Mouse (Mus musculus): ENCODE results near the gene 4930572O03Rik. TPM values are rescaled to one million over a fixed set of nuclear protein-coding genes. Genes with fewer than 3 reads are reported as not detected.
"Not testable (repeated sequence)": the region's sequence is repeated elsewhere in the genome, so short reads cannot be mapped to it uniquely, and the experiment has no call there.

4930572O03Rik gene
- polyA plus RNA-seq, 1 experiment from 2014 or later = not detected

DNA sequence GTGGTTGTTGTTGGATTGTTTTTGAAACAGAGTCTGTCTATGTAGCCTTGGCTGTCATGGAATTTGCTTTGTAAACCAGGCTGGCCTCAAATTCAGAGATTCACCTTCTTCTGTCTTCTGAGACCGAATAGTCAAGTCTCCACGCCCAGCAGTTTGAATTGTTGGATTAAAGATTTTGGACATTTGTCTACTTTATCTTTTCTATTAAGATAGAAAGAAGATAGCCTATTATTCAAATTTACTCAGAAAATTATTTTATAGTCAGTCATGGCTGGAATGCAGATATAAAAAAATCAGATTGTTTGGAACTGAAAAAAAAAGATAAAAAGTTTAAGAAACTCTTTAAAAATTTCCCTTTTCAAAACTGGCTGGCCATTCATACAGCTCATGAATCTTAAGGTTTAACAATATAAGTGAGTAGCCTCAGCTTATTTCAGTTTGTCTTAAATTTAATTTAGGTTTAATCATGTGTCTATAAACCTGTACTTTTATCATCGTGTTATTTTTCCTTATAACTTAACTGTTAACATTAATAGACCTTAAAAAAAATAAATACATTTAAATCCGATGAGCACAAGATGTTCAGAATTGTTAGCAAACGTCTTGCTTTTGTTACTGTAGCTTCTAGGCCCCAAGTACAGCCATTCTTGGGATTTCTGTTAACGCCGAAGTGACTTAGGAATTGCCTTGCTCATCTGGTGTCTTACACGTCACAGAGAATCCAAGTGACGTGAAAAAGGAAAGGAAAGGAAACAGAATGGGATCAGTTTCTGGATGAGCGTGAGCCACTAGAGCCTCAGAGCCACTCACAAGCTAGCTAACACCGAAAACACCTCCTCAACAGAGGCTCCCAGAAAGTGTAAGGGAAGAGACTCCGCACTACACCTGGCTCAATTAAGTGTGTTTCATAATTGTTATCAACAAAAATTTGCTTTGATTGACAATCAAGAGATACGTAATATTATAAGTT is 23.4 kb upstream of the 4930572O03Rik start:
- H3K27ac ChIP-seq (ENCODE audit: low read depth, low read length); H3K4me1 ChIP-seq (ENCODE audit: control insufficient read depth, insufficient read depth, low read depth, low read length); ATAC-seq; H3K9me3 ChIP-seq (ENCODE audit: control insufficient read depth, low read length); H3K4me2 ChIP-seq (ENCODE audit: low read length); H3K36me3 ChIP-seq (ENCODE audit: control insufficient read depth, insufficient read depth, low read length); H3K9ac ChIP-seq (ENCODE audit: low read depth, low read length); H3K27me3 ChIP-seq (replicated peaks; ENCODE audit: control insufficient read depth, insufficient read depth, low read length); H3K4me3 ChIP-seq (ENCODE audit: low read length): not testable (repeated sequence)
- WGBS = 73% methylated on average over 13 of the region's 13 CpGs

DNA sequence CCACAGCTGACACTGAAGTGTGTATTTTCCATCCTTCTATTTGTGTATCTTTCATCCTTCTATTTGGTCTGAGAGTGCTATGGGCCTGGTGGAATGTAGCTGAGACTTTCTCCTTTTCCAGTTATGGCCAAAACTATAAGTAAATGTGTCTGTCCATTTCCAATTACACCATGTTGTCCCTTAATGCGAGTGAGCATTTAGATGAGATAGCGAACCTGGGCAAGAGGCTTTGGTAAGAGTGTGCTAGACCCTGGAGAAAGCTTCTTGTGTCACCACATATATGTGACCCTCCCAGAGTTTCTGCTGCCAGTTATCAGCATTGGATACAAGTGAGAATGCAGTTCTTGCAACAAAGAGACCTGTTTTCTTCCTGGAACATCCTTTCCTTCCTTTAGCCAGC is 22.0 kb upstream of the 4930572O03Rik start:
- not testable (repeated sequence) for H3K36me3 ChIP-seq (ENCODE audit: control insufficient read depth, insufficient read depth, low read length); H3K4me1 ChIP-seq (ENCODE audit: control insufficient read depth, insufficient read depth, low read depth, low read length); H3K27me3 ChIP-seq (replicated peaks; ENCODE audit: control insufficient read depth, insufficient read depth, low read length); H3K4me2 ChIP-seq (ENCODE audit: low read length); ATAC-seq; H3K9me3 ChIP-seq (ENCODE audit: control insufficient read depth, low read length); H3K9ac ChIP-seq (ENCODE audit: low read depth, low read length); H3K27ac ChIP-seq (ENCODE audit: low read depth, low read length); H3K4me3 ChIP-seq (ENCODE audit: low read length)
- WGBS = 70% methylated on average over 2 of the region's 2 CpGs

DNA sequence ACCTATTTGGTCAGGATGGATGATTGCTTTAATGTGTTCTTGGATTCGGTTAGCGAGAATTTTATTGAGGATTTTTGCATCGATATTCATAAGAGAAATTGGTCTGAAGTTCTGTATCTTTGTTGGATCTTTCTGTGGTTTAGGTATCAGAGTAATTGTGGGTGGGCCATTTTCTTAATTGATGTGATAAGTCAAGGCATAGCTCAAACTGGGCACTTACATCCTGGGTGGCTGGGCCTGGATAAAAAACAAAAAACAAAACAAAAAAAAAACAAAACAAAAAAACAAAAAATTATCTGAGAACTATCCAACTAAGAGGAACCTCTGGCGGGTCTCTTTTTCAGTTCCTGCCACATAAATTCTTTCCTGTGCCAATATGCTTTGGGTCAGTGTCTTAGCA is 20.9 kb upstream of the 4930572O03Rik start:
- H3K4me3 ChIP-seq (ENCODE audit: low read length); H3K4me1 ChIP-seq (ENCODE audit: control insufficient read depth, insufficient read depth, low read depth, low read length); ATAC-seq; H3K4me2 ChIP-seq (ENCODE audit: low read length); H3K9ac ChIP-seq (ENCODE audit: low read depth, low read length); H3K27ac ChIP-seq (ENCODE audit: low read depth, low read length); H3K27me3 ChIP-seq (replicated peaks; ENCODE audit: control insufficient read depth, insufficient read depth, low read length); H3K36me3 ChIP-seq (ENCODE audit: control insufficient read depth, insufficient read depth, low read length): not testable (repeated sequence)
- H3K9me3 ChIP-seq (ENCODE audit: control insufficient read depth, low read length) = peaks cover 12% of the 10 kb centered on the region
- WGBS = 78% methylated on average over 2 of the region's 4 CpGs

- H3K27ac ChIP-seq (ENCODE audit: low read depth, low read length) = not testable (repeated sequence)
- 94% methylated on average over 5 of the region's 8 CpGs for WGBS
These were observed 17.8 kb upstream of the 4930572O03Rik start for GRCm38 (mm10) chr5:15674429-15675244.

GRCm38 (mm10) chr5:15673989-15674388 is 17.1 kb upstream of the 4930572O03Rik start:
- H3K4me1 ChIP-seq (ENCODE audit: control insufficient read depth, insufficient read depth, low read depth, low read length); H3K27me3 ChIP-seq (replicated peaks; ENCODE audit: control insufficient read depth, insufficient read depth, low read length); H3K9ac ChIP-seq (ENCODE audit: low read depth, low read length); H3K27ac ChIP-seq (ENCODE audit: low read depth, low read length); H3K36me3 ChIP-seq (ENCODE audit: control insufficient read depth, insufficient read depth, low read length); H3K4me3 ChIP-seq (ENCODE audit: low read length); ATAC-seq; H3K4me2 ChIP-seq (ENCODE audit: low read length): not testable (repeated sequence)
- WGBS = 81% methylated on average over 2 of the region's 2 CpGs
- H3K9me3 ChIP-seq (ENCODE audit: control insufficient read depth, low read length) = peaks cover 12% of the 10 kb centered on the region

More at GRCm38 (mm10) chr5:15674429-15675244, 17.8 kb upstream of the 4930572O03Rik start:
- ATAC-seq = 0 out of 2 replicates have a peak, but pooled peaks have one; percentile 45
- H3K4me1 ChIP-seq (ENCODE audit: control insufficient read depth, insufficient read depth, low read depth, low read length); H3K4me3 ChIP-seq (ENCODE audit: low read length); H3K36me3 ChIP-seq (ENCODE audit: control insufficient read depth, insufficient read depth, low read length); H3K27me3 ChIP-seq (replicated peaks; ENCODE audit: control insufficient read depth, insufficient read depth, low read length); H3K4me2 ChIP-seq (ENCODE audit: low read length); H3K9ac ChIP-seq (ENCODE audit: low read depth, low read length): not testable (repeated sequence)
- peaks cover 12% of the 10 kb centered on the region for H3K9me3 ChIP-seq (ENCODE audit: control insufficient read depth, low read length)

DNA sequence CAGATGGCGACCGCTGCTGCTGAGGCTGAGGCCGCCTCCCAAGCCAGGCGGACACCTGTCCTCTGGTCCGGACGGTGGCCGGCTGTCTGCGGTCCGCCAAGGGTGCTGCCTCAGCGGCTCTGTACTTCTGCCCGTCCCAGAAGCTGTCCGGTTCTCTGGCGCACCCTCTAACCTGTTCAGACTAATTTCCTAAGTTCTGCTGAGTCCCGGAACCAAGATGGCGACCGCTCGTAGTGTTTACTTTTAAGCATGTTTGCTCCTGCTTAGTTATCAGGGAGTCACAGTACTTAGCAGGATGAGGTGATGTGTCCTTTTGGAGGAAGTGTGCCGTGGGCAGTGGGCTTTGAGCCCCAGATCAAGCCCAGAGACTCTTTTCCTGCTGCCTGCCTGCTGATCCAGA is 13.9 kb upstream of the 4930572O03Rik start:
- not testable (repeated sequence) for H3K36me3 ChIP-seq (ENCODE audit: control insufficient read depth, insufficient read depth, low read length); ATAC-seq; H3K9ac ChIP-seq (ENCODE audit: low read depth, low read length); H3K27me3 ChIP-seq (replicated peaks; ENCODE audit: control insufficient read depth, insufficient read depth, low read length); H3K4me2 ChIP-seq (ENCODE audit: low read length); H3K4me3 ChIP-seq (ENCODE audit: low read length); H3K4me1 ChIP-seq (ENCODE audit: control insufficient read depth, insufficient read depth, low read depth, low read length); H3K27ac ChIP-seq (ENCODE audit: low read depth, low read length)
- peaks cover 12% of the 10 kb centered on the region for H3K9me3 ChIP-seq (ENCODE audit: control insufficient read depth, low read length)
- WGBS = 89% methylated on average over 7 of the region's 18 CpGs

DNA sequence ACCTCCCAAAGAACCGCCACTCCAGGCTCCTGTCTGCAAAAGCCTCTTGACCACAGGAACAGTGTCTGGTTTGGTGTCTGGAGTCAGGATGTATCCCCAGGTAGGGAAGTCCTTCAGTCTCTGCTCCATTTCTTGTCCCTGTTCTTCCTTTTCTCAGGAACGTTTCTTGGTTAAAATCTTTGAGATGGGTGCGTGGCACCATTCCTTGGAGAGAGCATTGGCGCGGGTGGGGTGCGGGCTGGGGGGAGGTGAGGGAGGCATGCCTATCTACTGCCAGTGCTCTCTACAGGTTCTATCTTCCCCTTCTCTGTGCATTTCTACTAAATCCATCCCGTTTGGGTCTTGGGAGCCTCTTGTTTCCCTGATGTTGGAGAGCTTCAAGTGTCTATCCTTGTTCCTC is 7.0 kb upstream of the 4930572O03Rik start:
- H3K4me2 ChIP-seq (ENCODE audit: low read length); H3K9me3 ChIP-seq (ENCODE audit: control insufficient read depth, low read length); ATAC-seq; H3K27ac ChIP-seq (ENCODE audit: low read depth, low read length); H3K9ac ChIP-seq (ENCODE audit: low read depth, low read length); H3K4me1 ChIP-seq (ENCODE audit: control insufficient read depth, insufficient read depth, low read depth, low read length); H3K4me3 ChIP-seq (ENCODE audit: low read length); H3K36me3 ChIP-seq (ENCODE audit: control insufficient read depth, insufficient read depth, low read length); H3K27me3 ChIP-seq (replicated peaks; ENCODE audit: control insufficient read depth, insufficient read depth, low read length): not testable (repeated sequence)
- WGBS = 76% methylated on average over 7 of the region's 7 CpGs

DNA sequence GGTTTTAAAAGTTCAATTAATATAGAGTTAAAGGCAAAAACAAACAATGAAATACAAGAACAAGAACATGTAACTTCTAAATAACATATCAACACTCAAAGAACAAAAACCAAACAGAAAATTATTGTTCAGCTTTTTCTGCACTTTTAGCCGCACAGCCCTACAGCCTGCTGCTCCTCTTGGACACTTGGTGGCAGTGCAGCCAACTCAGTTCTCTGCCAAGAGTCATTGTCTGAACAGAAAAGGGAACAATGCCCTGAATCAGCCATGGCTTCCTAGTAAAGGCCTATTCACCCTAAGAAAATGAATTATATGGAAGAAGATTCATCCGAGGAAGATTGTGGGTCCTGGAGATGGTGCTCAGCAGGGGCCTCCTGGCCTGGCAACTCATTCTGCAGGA is 4.5 kb downstream of the 4930572O03Rik start:
- not testable (repeated sequence) for H3K9me3 ChIP-seq (ENCODE audit: control insufficient read depth, low read length); ATAC-seq; H3K27me3 ChIP-seq (replicated peaks; ENCODE audit: control insufficient read depth, insufficient read depth, low read length); H3K4me3 ChIP-seq (ENCODE audit: low read length); H3K36me3 ChIP-seq (ENCODE audit: control insufficient read depth, insufficient read depth, low read length); H3K27ac ChIP-seq (ENCODE audit: low read depth, low read length); H3K9ac ChIP-seq (ENCODE audit: low read depth, low read length); H3K4me2 ChIP-seq (ENCODE audit: low read length); H3K4me1 ChIP-seq (ENCODE audit: control insufficient read depth, insufficient read depth, low read depth, low read length)
- 64% methylated on average over 2 of the region's 2 CpGs for WGBS

DNA sequence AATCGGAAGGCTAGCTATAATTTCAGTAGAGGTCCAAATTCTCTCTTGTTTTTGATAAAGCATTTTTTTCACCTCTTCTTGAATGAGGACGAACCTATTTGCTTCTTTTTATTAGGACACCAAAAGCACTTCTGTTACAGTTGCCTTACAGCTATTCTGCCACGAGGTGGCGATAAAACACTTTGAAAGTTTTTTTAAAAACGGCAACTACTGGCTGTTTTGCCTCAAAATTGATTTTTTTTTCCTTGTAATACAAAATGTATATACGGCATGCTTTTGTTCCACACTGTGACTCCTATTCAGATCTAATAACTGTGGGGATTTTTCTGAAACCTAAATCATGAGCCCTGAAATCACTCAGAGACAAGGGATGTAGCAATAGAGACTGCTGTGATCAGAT is 11.2 kb downstream of the 4930572O03Rik start:
- H3K4me1 ChIP-seq (ENCODE audit: control insufficient read depth, insufficient read depth, low read depth, low read length); H3K27me3 ChIP-seq (replicated peaks; ENCODE audit: control insufficient read depth, insufficient read depth, low read length); H3K9ac ChIP-seq (ENCODE audit: low read depth, low read length); H3K27ac ChIP-seq (ENCODE audit: low read depth, low read length); H3K4me3 ChIP-seq (ENCODE audit: low read length); H3K36me3 ChIP-seq (ENCODE audit: control insufficient read depth, insufficient read depth, low read length); H3K9me3 ChIP-seq (ENCODE audit: control insufficient read depth, low read length); H3K4me2 ChIP-seq (ENCODE audit: low read length); ATAC-seq: not testable (repeated sequence)
- 29% methylated on average over 6 of the region's 6 CpGs for WGBS
